Mouse (Mus musculus) liver, embryonic 16.5 days (tissue): Measurements from ENCODE around the gene Mamld1. TPM values are rescaled to one million over a fixed set of nuclear protein-coding genes. Genes with fewer than 3 reads are reported as not detected.

Source experiments
- ATAC-seq: fragments of 200-750 bp; cut with Nextera tagmentation; 2 replicates; pipeline ENCODE4 v1.8.0; 2017; ENCODE audit warnings: low read depth, mild to moderate bottlenecking, moderate number of reproducible peaks, moderate library complexity
- H3K27ac ChIP-seq: fragments of 300-500 bp; sonication (generic); 2 replicates; pipeline ENCODE4 v1.5.1; 2014; ENCODE audit warnings: mild to moderate bottlenecking, low read length
- H3K27me3 ChIP-seq: fragments of 300-500 bp; sonication (generic); 2 replicates; pipeline ENCODE4 v1.6.1; 2014; ENCODE audit warnings: low read depth, low read length, mixed read lengths; ENCODE audit not compliant: control insufficient read depth, insufficient read depth
- H3K36me3 ChIP-seq: fragments of 300-500 bp; sonication (generic); 2 replicates; pipeline ENCODE4 v1.6.1; 2014; ENCODE audit warnings: mild to moderate bottlenecking; ENCODE audit not compliant: control insufficient read depth, insufficient read depth
- H3K4me1 ChIP-seq: fragments of 300-500 bp; sonication (generic); 2 replicates; pipeline ENCODE4 v1.6.1; 2014; ENCODE audit warnings: low read depth, low read length, mixed read lengths; ENCODE audit not compliant: control insufficient read depth
- H3K4me2 ChIP-seq: fragments of 300-500 bp; sonication (generic); 2 replicates; pipeline ENCODE4 v1.6.1; 2014; ENCODE audit warnings: low read depth, low read length, mixed read lengths
- H3K4me3 ChIP-seq: fragments of 300-500 bp; sonication (generic); 2 replicates; pipeline ENCODE4 v1.5.1; 2014; ENCODE audit warnings: low read depth, mild to moderate bottlenecking, low read length
- H3K9ac ChIP-seq: fragments of 300-500 bp; sonication (generic); 2 replicates; pipeline ENCODE4 v1.6.1; 2014; ENCODE audit warnings: low read depth, low read length
- H3K9me3 ChIP-seq: fragments of 300-500 bp; sonication (generic); replicated peaks from 2 replicates; pipeline ENCODE4 v1.6.1; 2016; ENCODE audit warnings: low read length; ENCODE audit not compliant: control insufficient read depth
- WGBS: fragments of 180-500 bp; shearing (Covaris S2); extraction: QIAGEN DNeasy Blood & Tissue Kit; methylation state at CpG from one replicate; pipeline ENCODE4 v1.1.7; 2014; ENCODE audit not compliant: insufficient replicate concordance; 5-methylcytosine and 5-hydroxymethylcytosine counted together
- polyA plus RNA-seq: library from polyadenylated mRNA; unstranded; fragments of >200 nt; fragmentation: Nextera tagmentation; extraction: Ambion mirVana; gene quantifications from 2 replicates; pipeline ENCODE4 v1.2.1, GENCODE M21; 2015

Gene Mamld1
- polyA plus RNA-seq, 1 experiment from 2014 or later, result 0.22 TPM

DNA sequence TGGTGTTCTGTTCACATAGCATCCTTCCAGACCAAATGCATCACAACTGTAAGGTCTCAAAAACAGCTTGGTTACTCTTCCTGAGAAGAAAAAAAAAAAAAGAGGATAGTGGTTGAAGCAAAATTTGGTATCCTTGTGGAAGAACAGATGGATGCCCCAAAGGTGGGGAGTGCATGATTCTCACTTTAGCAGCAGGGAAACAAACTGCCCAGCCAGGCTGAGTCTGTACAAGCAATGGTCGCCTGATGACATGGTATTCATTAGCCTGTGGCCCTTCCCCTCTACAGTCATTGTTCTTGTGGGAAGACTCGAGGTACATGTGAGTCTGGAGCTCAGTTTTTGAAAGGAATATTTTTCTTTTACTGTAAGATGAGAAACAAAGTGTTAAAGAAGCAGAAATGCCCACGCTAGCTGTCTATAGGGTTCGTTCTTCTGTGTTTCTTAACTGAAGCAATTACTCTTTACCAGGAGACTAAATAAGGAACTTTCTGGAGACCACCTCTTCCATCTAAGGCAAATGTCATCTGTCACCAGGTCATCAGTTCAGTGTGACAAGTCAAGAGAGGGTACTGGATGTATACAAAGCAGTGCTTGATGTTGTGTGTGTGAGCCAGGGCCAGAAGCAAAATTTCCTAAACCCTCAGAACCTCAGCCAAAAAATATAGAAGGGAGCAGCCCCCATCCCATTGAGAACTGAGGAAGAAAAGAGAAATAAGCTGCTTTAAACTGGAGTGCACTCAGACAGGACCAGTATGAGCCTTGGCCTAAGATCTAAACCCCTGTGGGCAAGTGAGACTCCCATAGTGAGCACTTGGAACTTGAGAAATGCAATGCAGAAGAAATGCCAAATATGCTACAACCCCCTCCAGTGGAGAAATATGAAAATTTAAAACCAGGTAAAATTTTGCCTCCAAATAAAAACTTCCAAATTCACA is 72.6 kb downstream of the Mamld1 start:
- Histone ChIP-seq H3K4me3 (no peak overlapping the region), H3K36me3 (no peaks in the 10 kb centered on the region), H3K27ac (no peak overlapping the region), H3K4me2 (no peak overlapping the region), H3K4me1 (no peaks in the 10 kb centered on the region), H3K9ac (no peak overlapping the region), H3K27me3 (no peaks in the 10 kb centered on the region), H3K9me3 (no peaks in the 10 kb centered on the region)
- no peak for ATAC-seq
- 36% methylated on average over 4 of the region's 4 CpGs for WGBS

DNA sequence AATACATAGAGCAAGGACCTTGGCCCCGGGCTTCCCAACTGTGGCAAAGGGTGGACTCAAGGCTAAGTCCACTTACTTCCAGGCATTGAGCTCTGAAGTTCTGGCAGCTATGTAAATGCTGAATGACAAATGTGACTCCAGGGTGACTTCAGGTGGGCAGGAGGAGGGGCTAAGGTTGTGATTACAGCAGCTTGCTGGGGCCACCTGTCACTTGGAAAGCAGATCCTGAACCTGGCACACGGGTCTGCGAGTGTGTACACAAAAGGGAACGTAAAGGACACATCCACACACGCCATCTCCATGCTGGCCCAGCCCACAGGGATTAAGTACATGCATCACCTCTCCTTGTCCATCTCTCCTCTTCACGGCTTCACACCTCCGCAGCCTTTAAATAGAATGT is 75.0 kb downstream of the Mamld1 start:
- H3K27ac ChIP-seq, result no peak overlapping the region
- H3K4me3 ChIP-seq, result no peak overlapping the region
- 69% methylated on average over 7 of the region's 7 CpGs for WGBS
- H3K36me3 ChIP-seq, result no peaks in the 10 kb centered on the region
- H3K27me3 ChIP-seq, result no peaks in the 10 kb centered on the region
- H3K4me2 ChIP-seq, result no peak overlapping the region
- H3K4me1 ChIP-seq, result no peaks in the 10 kb centered on the region
- ATAC-seq, result no peak
- no peak overlapping the region for H3K9ac ChIP-seq
- no peaks in the 10 kb centered on the region for H3K9me3 ChIP-seq

DNA sequence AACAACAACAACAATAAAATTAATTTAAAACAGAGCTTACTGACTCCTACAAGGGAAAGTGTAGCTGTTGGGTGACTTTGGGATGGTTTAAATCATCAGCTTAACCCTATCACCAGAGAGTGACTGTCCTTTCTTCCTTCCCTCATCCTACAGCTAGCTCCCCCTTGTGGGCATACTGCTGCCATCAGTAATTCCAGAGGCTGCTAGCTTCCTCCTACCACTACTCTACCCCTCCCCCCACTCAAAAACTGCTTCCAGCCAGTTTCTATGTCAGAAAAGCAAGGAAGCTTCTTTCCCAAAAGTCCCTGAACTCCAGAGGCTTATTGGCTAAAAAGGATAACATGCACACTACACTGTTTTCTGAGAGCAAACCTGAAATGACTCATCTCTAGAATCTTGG is 81.4 kb downstream of the Mamld1 start:
- Histone ChIP-seq H3K9me3 (no peaks in the 10 kb centered on the region), H3K27ac (no peak overlapping the region), H3K27me3 (no peaks in the 10 kb centered on the region), H3K4me3 (no peak overlapping the region), H3K4me1 (no peaks in the 10 kb centered on the region), H3K9ac (no peak overlapping the region), H3K4me2 (no peak overlapping the region), H3K36me3 (no peaks in the 10 kb centered on the region)
- ATAC-seq, result no peak

DNA sequence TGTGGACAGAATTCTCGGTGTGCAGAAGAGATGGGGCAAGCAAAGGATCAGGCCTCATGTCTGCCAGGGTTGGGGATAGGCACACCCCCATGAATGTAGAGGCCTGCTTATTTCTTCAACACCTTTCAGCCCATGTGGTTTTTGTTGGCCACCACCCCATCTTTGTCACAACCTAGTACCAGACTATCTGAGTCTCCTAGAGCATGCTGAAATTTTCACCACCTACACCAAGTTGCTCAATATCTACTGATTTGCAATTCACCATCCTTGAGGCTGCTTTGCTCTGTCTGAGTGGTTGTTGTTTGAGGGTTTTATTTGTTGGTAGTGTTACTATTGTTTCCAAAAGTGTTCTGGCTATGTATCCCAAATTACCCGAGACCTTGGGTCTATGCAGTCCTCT is 91.3 kb downstream of the Mamld1 start:
- 45% methylated on average over 2 of the region's 2 CpGs for WGBS
- Histone ChIP-seq H3K9ac (no peak overlapping the region), H3K27ac (no peak overlapping the region), H3K9me3 (no peaks in the 10 kb centered on the region), H3K4me3 (no peak overlapping the region), H3K27me3 (no peaks in the 10 kb centered on the region; the same call in 1 of the 2 replicates), H3K4me1 (no peaks in the 10 kb centered on the region), H3K36me3 (no peaks in the 10 kb centered on the region), H3K4me2 (no peak overlapping the region)
- no peak for ATAC-seq

DNA sequence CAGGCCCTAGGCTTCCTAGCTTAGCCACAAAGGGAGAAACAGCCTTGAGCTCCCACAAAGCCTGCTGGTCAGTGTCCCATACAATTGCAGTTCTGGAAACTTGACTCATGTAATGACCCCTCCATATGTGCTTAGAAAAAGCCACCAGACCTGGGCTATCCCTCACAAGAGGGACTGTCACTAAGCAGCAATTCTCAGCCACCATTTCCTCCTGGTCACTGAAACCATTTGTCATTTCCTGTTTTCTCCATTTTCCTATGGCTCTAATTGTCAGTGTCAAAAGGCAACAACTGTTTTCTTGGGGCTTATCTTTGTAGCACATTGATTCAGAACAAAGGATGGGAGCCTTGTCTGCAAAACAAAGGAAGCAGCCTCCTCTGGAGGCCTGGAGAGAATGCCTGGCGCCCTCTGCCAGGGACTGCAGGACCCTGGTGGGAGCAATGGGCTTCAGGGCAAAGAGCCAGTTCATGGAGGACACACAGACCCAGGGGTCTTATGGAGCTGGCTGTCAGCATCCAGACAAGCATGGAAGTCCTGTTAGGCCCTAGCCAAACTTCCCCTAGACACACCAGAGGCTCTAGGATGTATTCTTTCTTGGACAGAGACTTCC is 99.5 kb downstream of the Mamld1 start:
- Histone ChIP-seq H3K27me3 (no peaks in the 10 kb centered on the region), H3K4me3 (no peak overlapping the region), H3K36me3 (no peaks in the 10 kb centered on the region), H3K9ac (no peak overlapping the region), H3K4me1 (no peaks in the 10 kb centered on the region), H3K27ac (no peak overlapping the region), H3K9me3 (no peaks in the 10 kb centered on the region), H3K4me2 (no peak overlapping the region)
- ATAC-seq, result 0 out of 2 replicates have a peak, but pooled peaks have one; percentile 13
- WGBS, result 27% methylated on average over 1 of the region's 1 CpGs

DNA sequence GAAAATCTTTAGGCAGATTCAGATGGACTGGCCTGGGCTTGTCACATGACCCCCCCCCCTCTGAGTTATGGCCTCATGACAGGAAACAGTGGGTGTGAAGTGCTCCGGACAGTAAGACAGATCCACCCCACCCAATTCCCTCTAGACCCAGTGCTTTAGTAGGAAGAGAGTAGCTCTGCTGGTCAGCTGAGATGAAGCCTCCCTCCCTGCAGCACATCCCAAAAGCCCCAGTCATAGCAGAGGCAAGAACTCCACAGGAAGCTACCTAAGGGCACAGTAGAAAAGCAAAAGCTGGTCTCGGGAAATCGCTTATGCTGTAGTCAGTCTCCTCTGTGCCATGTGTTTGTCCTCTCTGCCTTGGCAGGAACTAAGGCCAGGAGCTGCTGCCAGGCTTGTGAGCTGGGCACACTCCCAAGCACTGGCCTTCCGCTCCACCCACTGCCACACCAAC is 100.5 kb downstream of the Mamld1 start:
- no peaks in the 10 kb centered on the region for H3K4me1 ChIP-seq
- no peak overlapping the region for H3K4me3 ChIP-seq
- H3K27ac ChIP-seq, result no peak overlapping the region
- WGBS, result 54% methylated on average over 4 of the region's 4 CpGs
- H3K4me2 ChIP-seq, result no peak overlapping the region
- no peaks in the 10 kb centered on the region for H3K36me3 ChIP-seq
- H3K9ac ChIP-seq, result no peak overlapping the region
- no peaks in the 10 kb centered on the region for H3K9me3 ChIP-seq
- ATAC-seq, result no peak; the same call in 1 of the 2 replicates
- H3K27me3 ChIP-seq, result no peaks in the 10 kb centered on the region

DNA sequence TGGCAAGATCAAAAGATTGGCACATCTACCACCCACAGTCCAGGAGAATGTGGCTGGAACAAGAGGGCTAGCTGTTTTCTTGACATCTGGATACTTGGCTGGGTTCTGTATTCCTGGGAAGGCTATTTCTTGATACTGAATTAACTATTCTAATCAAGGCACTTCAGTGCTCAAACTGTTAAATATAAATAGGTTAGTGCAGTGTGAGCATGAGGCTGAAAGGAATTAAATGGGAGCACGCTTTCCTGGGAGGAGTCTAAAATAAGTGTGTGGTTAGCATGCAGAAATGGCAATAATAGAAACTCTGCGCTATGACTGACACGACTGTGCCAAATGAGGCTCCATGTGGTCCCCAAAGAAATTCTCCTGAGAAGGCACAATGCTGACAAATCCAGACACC is 131.5 kb downstream of the Mamld1 start:
- H3K4me2 ChIP-seq, result no peak overlapping the region
- H3K4me3 ChIP-seq, result no peak overlapping the region
- H3K27ac ChIP-seq, result no peak overlapping the region
- H3K36me3 ChIP-seq, result no peaks in the 10 kb centered on the region
- ATAC-seq, result no peak
- H3K4me1 ChIP-seq, result no peaks in the 10 kb centered on the region
- WGBS, result 61% methylated on average over 3 of the region's 3 CpGs
- H3K9me3 ChIP-seq, result no peaks in the 10 kb centered on the region
- H3K27me3 ChIP-seq, result no peaks in the 10 kb centered on the region; the same call in 1 of the 2 replicates
- no peak overlapping the region for H3K9ac ChIP-seq

DNA sequence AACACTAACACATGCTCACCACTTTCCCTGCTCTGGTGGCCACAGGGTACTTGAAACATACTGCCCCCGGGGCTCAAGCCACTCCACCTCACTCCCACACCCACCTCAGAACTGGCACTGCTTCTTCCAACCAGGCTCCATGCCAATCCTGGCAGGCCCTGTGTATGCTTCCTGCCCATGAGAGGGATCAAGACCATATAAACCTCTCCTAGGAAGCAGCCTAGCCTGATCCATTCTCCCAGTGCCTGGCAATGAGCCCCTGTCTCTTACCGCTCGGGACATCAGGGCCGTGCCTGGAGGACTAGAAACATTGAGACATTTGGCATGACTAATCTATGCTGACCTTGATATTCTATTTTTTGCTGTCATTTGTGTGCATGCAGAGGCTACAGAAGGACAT is 133.6 kb downstream of the Mamld1 start:
- Histone ChIP-seq H3K4me3 (no peak overlapping the region), H3K9ac (no peak overlapping the region), H3K4me2 (no peak overlapping the region), H3K4me1 (no peaks in the 10 kb centered on the region), H3K36me3 (no peaks in the 10 kb centered on the region), H3K9me3 (no peaks in the 10 kb centered on the region), H3K27me3 (no peaks in the 10 kb centered on the region; the same call in 1 of the 2 replicates), H3K27ac (no peak overlapping the region)
- 77% methylated on average over 4 of the region's 4 CpGs for WGBS
- no peak for ATAC-seq

DNA sequence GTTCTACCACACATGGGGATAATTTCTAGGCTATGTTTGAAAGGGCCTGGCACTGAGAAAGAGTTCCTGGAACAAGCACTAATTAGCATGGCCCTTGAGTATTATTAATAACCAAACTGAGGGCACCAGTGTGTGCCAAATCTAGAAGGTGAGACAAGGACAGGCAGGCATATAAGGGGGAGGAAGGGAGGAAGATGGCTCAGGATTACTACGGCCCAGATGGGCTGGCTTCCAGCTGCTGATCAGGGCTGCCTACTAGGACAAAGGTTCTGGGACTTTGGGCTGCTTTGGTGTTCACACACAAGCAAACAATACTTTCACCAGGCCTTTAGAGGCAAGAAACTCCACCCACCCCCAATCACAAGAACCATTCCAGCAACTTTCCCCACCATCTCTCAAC is 136.3 kb downstream of the Mamld1 start:
- no peak for ATAC-seq
- Histone ChIP-seq H3K36me3 (no peaks in the 10 kb centered on the region), H3K4me1 (no peaks in the 10 kb centered on the region), H3K9me3 (no peaks in the 10 kb centered on the region), H3K27ac (no peak overlapping the region), H3K4me2 (no peak overlapping the region), H3K9ac (no peak overlapping the region), H3K4me3 (no peak overlapping the region), H3K27me3 (no peaks in the 10 kb centered on the region; the same call in 1 of the 2 replicates)
- 53% methylated on average over 1 of the region's 1 CpGs for WGBS
